Mouse (Mus musculus): ENCODE measurements around the gene Ceacam18. TPM values are rescaled to one million over a fixed set of nuclear protein-coding genes. Genes with fewer than 3 reads are reported as not detected.

Gene Ceacam18
- polyA plus RNA-seq, 1 experiment from 2014 or later, result not detected

GRCm38 (mm10) chr7:43613816-43614551 is 20.5 kb upstream of the Ceacam18 start:
- Histone ChIP-seq H3K4me2 (ENCODE audit: low read length) (no peak overlapping the region), H3K4me1 (replicated peaks; ENCODE audit: insufficient read depth, low read length) (no peaks in the 10 kb centered on the region), H3K9ac (ENCODE audit: low read depth, low read length) (no peak overlapping the region), H3K36me3 (ENCODE audit: insufficient read depth, low read length) (no peaks in the 10 kb centered on the region), H3K9me3 (replicated peaks; ENCODE audit: low read length) (no peaks in the 10 kb centered on the region), H3K4me3 (replicated peaks; ENCODE audit: low read depth, low read length) (no peak overlapping the region), H3K27me3 (ENCODE audit: insufficient read depth, low read length) (no peaks in the 10 kb centered on the region), H3K27ac (no peak overlapping the region)
- ATAC-seq (replicated peaks; ENCODE audit: low FRiP score, low read depth), result no peak
- DNase-seq (ENCODE audit: low spot score), result no peak
- WGBS, result 86% methylated on average over 14 of the region's 14 CpGs
- no peak for TF ChIP-seq CTCF (IDR thresholded peaks at IDR 0.05; ENCODE audit: low read depth)

GRCm38 (mm10) chr7:43622927-43623326 is 11.6 kb upstream of the Ceacam18 start:
- no peaks in the 10 kb centered on the region for H3K27me3 ChIP-seq (ENCODE audit: insufficient read depth, low read length)
- DNase-seq (ENCODE audit: low spot score) (no peak), ATAC-seq (replicated peaks; ENCODE audit: low FRiP score, low read depth) (no peak)
- no peaks in the 10 kb centered on the region for H3K4me1 ChIP-seq (replicated peaks; ENCODE audit: insufficient read depth, low read length)
- no peak overlapping the region for H3K9ac ChIP-seq (ENCODE audit: low read depth, low read length)
- no peaks in the 10 kb centered on the region for H3K36me3 ChIP-seq (ENCODE audit: insufficient read depth, low read length)
- H3K9me3 ChIP-seq (replicated peaks; ENCODE audit: low read length), result no peaks in the 10 kb centered on the region
- H3K27ac ChIP-seq, result no peak overlapping the region
- no peak overlapping the region for H3K4me2 ChIP-seq (ENCODE audit: low read length)
- no peak for TF ChIP-seq CTCF (IDR thresholded peaks at IDR 0.05; ENCODE audit: low read depth)
- 67% methylated on average over 7 of the region's 7 CpGs for WGBS
- no peak overlapping the region for H3K4me3 ChIP-seq (replicated peaks; ENCODE audit: low read depth, low read length)

GRCm38 (mm10) chr7:43623819-43624218 is 10.7 kb upstream of the Ceacam18 start:
- no peak for TF ChIP-seq CTCF (IDR thresholded peaks at IDR 0.05; ENCODE audit: low read depth)
- WGBS, result 3% methylated on average over 10 of the region's 10 CpGs
- Histone ChIP-seq H3K27ac (no peak overlapping the region), H3K4me2 (ENCODE audit: low read length) (no peak overlapping the region), H3K4me1 (replicated peaks; ENCODE audit: insufficient read depth, low read length) (no peaks in the 10 kb centered on the region), H3K36me3 (ENCODE audit: insufficient read depth, low read length) (no peaks in the 10 kb centered on the region), H3K9ac (ENCODE audit: low read depth, low read length) (no peak overlapping the region), H3K4me3 (replicated peaks; ENCODE audit: low read depth, low read length) (no peak overlapping the region), H3K9me3 (replicated peaks; ENCODE audit: low read length) (no peaks in the 10 kb centered on the region), H3K27me3 (ENCODE audit: insufficient read depth, low read length) (no peaks in the 10 kb centered on the region)
- ATAC-seq (replicated peaks; ENCODE audit: low FRiP score, low read depth) (no peak), DNase-seq (ENCODE audit: low spot score) (no peak)

DNA sequence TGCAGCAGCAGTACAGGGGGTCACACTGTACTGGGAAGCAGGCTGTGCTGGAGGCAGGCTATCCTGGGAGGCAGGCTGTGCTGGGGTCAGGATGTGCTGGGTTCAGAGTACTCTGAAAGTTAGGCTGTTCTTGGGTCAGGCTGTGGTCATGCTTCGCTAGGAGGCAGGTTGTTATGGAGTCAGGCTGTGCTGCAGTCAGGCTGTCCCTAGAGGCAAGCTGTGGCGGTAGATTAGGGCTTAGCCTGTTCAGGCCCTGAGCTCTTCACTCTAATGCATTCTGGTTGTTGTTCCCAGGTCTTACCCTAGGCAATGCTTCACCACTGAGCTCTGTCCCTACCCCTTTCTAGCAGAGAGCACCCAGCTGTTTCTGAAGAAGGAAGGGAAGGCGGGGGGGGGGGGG is 9.4 kb upstream of the Ceacam18 start:
- no peaks in the 10 kb centered on the region for H3K4me1 ChIP-seq (replicated peaks; ENCODE audit: insufficient read depth, low read length)
- no peak overlapping the region for H3K27ac ChIP-seq
- no peaks in the 10 kb centered on the region for H3K27me3 ChIP-seq (ENCODE audit: insufficient read depth, low read length)
- no peak overlapping the region for H3K4me2 ChIP-seq (ENCODE audit: low read length)
- DNase-seq (ENCODE audit: low spot score) (no peak), ATAC-seq (replicated peaks; ENCODE audit: low FRiP score, low read depth) (no peak)
- no peak for TF ChIP-seq CTCF (IDR thresholded peaks at IDR 0.05; ENCODE audit: low read depth)
- H3K9me3 ChIP-seq (replicated peaks; ENCODE audit: low read length), result no peaks in the 10 kb centered on the region
- no peak overlapping the region for H3K9ac ChIP-seq (ENCODE audit: low read depth, low read length)
- 71% methylated on average over 3 of the region's 3 CpGs for WGBS
- no peak overlapping the region for H3K4me3 ChIP-seq (replicated peaks; ENCODE audit: low read depth, low read length)
- no peaks in the 10 kb centered on the region for H3K36me3 ChIP-seq (ENCODE audit: insufficient read depth, low read length)

DNA sequence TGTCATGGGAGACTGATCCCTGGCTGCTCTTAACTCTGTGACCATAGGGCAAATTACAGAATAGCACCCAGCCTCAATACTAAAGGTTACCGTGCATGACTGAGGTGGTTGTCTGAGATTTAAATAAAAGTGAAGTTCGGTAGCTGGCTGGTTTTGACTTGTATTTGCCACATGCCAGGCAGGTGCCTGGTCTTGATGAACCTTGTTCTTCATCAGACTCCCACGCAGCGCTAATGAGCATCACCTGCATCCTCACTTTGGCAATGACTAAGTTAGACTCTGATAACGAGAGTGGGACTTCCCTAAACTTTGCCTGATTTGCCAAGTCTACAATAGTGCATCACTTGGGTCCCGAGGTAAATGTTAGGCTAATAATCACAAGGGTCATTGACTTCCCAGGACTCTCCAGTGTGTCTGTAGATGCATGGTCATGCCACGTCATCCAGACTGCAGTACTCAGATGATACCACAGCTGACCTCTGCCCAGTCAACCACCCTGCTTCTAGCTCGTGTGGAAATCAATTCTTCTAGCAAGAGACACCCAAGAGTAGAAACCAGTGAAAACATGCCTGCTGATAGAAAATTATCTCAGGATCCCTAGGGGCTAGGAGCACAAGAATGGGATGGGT is 8.6 kb upstream of the Ceacam18 start:
- ATAC-seq (replicated peaks; ENCODE audit: low FRiP score, low read depth), result no peak
- WGBS, result 76% methylated on average over 8 of the region's 8 CpGs

GRCm38 (mm10) chr7:43633940-43634339 is 567 bp upstream of the Ceacam18 start:
- whole genome bisulfite sequencing, result 38% methylated on average over 4 of the region's 4 CpGs
- H3K9me3 ChIP-seq (replicated peaks; ENCODE audit: low read length), result no peaks in the 10 kb centered on the region
- H3K36me3 ChIP-seq (ENCODE audit: insufficient read depth, low read length), result no peaks in the 10 kb centered on the region
- no peak overlapping the region for H3K4me2 ChIP-seq (ENCODE audit: low read length)
- H3K4me1 ChIP-seq (replicated peaks; ENCODE audit: insufficient read depth, low read length), result no peaks in the 10 kb centered on the region
- no peak for TF ChIP-seq CTCF (IDR thresholded peaks at IDR 0.05; ENCODE audit: low read depth)
- H3K27me3 ChIP-seq (ENCODE audit: insufficient read depth, low read length), result no peaks in the 10 kb centered on the region
- no peak overlapping the region for H3K27ac ChIP-seq
- H3K9ac ChIP-seq (ENCODE audit: low read depth, low read length), result no peak overlapping the region
- ATAC-seq (replicated peaks; ENCODE audit: low FRiP score, low read depth) (no peak), DNase-seq (ENCODE audit: low spot score) (no peak)
- H3K4me3 ChIP-seq (replicated peaks; ENCODE audit: low read depth, low read length), result no peak overlapping the region

More for the DNA sequence above, 8.6 kb upstream of the Ceacam18 start:
- H3K27ac ChIP-seq, result no peak overlapping the region
- H3K4me3 ChIP-seq (replicated peaks; ENCODE audit: low read depth, low read length), result no peak overlapping the region
- no peaks in the 10 kb centered on the region for H3K9me3 ChIP-seq (replicated peaks; ENCODE audit: low read length)
- no peaks in the 10 kb centered on the region for H3K36me3 ChIP-seq (ENCODE audit: insufficient read depth, low read length)
- no peak for TF ChIP-seq CTCF (IDR thresholded peaks at IDR 0.05; ENCODE audit: low read depth)
- H3K4me2 ChIP-seq (ENCODE audit: low read length), result no peak overlapping the region
- DNase-seq (ENCODE audit: low spot score), result no peak
- H3K4me1 ChIP-seq (replicated peaks; ENCODE audit: insufficient read depth, low read length), result no peaks in the 10 kb centered on the region
- H3K27me3 ChIP-seq (ENCODE audit: insufficient read depth, low read length), result no peaks in the 10 kb centered on the region
- H3K9ac ChIP-seq (ENCODE audit: low read depth, low read length), result no peak overlapping the region
